Mouse (Mus musculus) heart, postnatal 10 days (tissue): ENCODE data around the gene Nudt9. TPM values are rescaled to one million over a fixed set of nuclear protein-coding genes. Genes with fewer than 3 reads are reported as not detected.

Source experiments
- DNase-seq, 2 experiments: peaks; one replicate each; pipeline ENCODE4 v3.0.0; 2021
- intact Hi-C: fragments of 180-260 bp; cut with DNase I; formaldehyde crosslinking; loops from one replicate; pipeline ENCODE4 v1.15.1; 2025
- total RNA-seq, 2 experiments: library from RNA; stranded (reverse); gene quantifications; 2 replicates each; pipeline ENCODE4 v1.2.3; 2021

Nudt9 gene
- total RNA-seq, 2 experiments from 2014 or later = 45.8 to 46.6 TPM

DNA sequence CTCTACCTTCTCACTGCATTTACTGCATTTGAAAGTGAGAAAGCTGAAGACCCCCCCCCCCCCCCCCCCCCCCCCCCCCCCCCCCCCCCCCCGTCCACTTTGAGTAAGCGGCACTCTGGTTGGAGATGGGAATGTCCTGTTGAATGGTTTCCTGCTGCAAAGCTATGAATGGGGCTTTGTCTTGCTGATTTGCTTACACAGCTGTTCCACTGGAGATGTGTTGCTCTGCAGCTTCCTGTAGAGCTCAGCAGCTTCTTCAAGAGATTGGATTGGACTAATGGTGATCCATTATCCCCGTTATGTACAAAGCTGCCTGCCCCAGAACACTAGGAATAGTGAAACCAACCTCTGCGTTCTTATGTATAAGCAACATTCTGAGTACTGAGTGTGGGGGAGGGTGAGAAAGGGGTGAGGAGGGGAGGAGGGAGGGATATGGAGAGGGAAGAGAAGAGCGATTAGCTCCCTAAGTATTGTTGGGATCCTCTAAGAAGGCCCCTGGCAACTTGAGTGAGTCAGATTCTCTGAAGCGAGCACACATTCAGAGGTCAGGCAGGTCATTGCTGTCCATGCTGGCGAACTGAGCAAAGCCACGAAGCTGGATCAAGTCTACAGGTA is 26.3 kb downstream of the Nudt9 start:
- intact Hi-C loops = no loop called here
- DNase-seq = peak; percentile 33 to 43

DNA sequence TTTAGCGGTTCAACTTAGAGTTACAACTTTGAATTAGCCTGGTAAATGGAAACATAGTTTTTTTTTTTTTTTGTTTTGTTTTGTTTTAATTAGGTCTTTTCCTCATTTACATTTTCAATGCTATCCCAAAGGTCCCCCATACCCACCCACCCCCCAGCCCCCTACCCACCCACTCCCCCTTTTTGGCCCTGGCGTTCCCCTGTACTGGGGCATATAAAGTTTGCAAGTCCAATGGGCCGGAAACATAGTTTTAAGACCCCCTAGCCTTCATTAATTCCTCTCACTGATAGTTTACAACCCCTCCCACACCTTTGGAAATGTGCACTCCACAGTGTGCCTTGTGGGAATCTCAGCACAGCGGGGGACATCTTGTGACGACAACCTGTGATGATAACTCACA is 27.5 kb downstream of the Nudt9 start:
- intact Hi-C loops = loop anchor here (2.0 kb wide), 2 partner anchors 75 to 259 kb away; no protein-coding TSS in a partner anchor
- DNase-seq = no peak

DNA sequence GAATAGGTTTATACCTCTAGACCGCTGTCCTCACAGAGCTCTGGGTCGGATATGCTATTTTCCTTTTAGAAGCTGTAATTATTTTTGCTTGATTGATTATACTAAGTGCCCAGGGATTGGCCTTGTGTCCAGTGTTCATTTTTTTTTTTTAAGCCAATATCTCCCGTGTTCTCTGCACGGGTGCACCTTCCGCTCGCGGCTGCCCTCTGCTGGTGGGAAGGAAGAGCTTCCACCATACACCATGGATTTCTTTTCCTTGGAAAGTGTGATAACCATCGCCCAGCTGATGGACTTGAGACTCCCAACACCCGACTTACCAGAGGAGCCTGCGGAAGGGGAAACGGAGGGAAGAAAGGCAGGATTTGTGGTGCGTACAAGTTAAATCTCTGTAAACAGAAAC is 28.3 kb downstream of the Nudt9 start:
- intact Hi-C loops = loop anchor here (2.0 kb wide), 2 partner anchors 76 to 258 kb away; no protein-coding TSS in a partner anchor

DNA sequence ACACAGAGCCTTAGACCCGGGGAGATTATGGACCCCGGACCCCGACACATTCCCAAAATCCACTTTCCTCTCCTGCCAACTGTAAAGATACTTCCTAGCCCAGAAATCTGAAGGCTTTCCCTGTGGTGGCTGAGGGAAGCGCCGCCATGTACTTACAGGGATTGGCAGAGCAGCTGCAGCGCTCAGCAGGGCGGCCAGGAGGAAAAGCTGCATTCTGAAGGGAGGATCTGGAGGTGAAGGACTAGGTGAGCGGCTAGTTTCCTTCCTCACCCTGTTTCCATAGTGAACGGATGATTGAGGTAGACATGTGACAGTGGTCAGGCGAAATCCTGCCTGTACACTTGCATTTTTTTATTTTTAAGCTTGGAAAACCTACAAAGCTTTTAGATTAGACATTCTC is 30.3 kb downstream of the Nudt9 start:
- DNase-seq = no peak
- intact Hi-C loops = loop anchor here (5.0 kb wide), 1 partner anchor 141 kb away; no protein-coding TSS in a partner anchor

More for the DNA sequence above, 28.3 kb downstream of the Nudt9 start:
- peak; percentile 55 to 79 for DNase-seq

DNA sequence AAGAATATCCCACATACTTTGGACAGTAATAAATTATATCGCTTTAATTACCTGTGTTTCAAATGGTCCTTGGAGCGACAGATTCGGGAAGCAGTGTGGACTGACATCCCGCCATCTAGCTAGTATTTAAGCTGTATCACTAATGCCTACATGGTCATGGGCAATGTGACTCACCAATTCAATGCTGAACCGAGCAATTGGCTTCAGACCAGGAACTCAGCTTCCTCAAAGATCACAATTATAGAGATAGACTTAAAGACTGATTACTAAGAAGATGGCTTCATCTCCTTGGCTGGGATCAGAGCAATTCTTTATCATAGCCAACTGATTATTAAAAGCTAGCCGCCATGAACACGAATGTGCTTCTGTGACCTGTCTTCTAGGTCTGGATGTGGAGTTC is 31.4 kb downstream of the Nudt9 start, which contains the start of gene Gm17660:
TSS of gene Gm17660 (minus strand) at position 101 of the 400 bp plus-strand sequence.
- intact Hi-C loops = loop anchor here (5.0 kb wide), 1 partner anchor 140 kb away; no protein-coding TSS in a partner anchor
- DNase-seq = no peak

DNA sequence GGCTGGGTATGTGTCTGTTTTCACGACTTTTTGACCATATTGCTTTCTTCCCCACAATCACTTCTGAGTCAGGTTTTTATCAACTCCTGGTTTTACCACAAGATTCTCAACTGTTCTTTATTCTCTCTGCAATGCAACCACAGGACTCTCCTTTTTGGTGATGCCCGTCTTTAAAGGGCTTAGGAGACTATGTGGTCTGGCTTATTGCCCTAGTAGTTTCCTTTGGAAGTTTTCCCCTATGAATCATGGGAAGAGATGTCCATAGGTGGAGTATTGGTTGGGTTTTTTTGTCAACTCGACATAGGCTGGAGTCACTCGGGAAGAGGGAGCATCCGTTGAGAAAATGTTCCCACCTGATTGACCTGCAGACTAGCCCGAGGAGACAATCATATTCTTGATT is 34.6 kb downstream of the Nudt9 start:
- DNase-seq = no peak
- intact Hi-C loops = no loop called here

DNA sequence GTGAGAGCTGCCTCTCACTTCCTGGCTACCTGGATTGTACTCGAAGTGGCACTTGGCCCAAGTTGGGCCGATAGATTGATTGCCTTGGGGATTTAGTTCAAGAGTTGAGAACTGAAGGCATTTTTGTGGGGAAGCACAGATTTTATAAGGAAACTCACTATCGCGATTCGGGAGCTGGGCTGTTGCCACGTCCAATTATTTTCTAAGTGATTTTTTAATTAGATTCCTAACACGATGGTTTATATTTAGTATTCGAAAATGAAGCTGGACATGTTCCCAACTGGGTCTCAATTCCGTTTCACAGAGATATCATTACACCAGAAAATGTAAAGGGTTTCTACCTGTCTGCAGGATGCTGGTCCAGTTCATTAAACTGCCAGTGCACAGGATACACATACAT is 39.3 kb downstream of the Nudt9 start:
- intact Hi-C loops = no loop called here
- DNase-seq = no peak

DNA sequence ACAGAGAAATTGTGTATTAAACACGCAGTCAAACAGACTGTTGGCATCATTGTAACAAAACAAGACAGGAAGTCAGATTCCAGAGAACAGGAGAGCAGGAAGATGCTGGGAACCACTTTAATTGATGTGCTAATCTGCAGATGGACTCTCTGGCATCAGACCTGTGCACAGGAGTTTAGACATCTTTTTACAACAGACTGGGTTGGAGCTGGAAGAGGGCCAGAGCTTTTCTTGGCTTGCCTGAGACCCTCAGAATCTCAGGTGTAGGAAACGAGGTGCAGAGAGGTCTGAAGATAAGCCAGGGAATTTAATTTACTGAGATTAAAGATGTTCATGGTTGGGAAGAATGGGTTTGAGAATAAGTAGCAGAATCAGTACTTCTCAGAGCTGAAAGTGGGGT is 43.6 kb downstream of the Nudt9 start:
- DNase-seq = no peak
- intact Hi-C loops = no loop called here

DNA sequence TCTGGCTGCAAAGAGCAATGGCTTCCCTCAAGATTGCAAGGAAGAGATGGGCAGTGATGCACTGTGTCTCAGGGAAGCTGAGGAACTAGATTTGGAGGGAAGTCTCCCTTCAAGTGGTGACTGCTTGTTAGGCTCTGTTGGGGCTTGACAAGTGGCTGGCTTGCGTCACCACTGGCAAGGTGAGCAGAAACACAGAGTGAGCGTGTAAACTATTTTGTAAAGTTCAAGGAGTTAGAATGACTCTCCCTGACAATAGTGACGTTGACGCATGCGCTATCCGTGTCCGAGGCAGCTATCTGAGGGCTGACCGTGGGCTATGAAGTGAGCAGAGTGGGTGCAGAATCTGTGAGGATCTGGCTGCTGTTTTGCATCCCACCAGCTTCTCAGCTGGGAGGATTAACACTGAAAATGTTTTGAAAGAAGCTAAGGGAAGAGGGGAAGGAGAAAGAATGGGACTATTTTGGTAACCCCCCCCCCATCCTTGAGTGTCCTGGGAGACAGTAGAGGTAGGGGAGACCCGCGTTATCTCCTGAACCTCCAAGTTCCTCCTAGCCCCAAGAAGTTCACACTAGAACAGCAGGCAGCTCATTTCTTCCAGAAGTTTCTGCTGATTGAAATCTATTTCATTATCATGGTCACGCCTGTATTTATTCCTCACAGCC is 49.4 kb downstream of the Nudt9 start:
- intact Hi-C loops = loop anchor here (2.0 kb wide), 1 partner anchor 15 kb away; no protein-coding TSS in a partner anchor
- no peak for DNase-seq

DNA sequence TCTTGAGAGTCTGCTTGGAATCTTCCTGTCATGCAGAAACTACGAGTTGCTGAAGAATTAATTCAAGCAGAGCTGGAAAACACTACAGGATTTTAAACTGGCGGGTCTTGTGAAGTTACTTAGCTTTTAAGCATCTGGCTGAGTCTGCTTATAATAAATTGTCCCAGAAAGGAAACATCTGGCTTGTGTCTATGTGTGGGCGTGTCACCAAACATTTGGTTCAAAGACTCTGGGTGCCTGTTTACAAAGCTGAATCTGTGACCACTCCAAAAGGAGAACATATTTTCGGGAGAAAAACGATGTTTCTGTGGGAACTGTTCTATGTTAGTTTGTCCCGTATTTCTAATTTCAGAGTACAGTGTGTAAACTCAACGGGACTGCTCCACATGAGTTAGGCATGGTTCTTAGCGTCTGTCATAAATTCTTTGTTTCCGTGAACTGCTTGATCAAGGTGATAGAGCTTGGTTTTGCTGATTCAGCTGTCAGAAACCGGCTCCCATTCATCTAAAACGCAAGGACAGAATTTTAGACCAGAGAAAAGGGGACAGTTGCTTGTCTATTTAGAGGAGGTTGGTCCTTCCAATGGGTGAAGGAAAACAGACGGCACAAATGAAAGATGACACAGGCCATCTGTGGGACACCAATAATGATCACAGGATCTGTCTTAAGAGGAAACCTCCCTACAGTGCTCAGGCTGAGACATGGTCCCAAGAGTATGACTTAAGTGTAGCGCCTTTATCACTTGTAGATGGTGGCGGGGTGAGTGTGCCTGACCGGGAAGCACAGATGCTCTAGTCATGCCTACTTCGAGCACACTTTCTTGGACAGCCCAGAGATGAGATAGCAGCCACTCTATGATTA is 50.2 kb downstream of the Nudt9 start:
- peak; percentile 68 to 69 for DNase-seq
- intact Hi-C loops = loop anchor here (2.0 kb wide), 1 partner anchor 14 kb away; no protein-coding TSS in a partner anchor

DNA sequence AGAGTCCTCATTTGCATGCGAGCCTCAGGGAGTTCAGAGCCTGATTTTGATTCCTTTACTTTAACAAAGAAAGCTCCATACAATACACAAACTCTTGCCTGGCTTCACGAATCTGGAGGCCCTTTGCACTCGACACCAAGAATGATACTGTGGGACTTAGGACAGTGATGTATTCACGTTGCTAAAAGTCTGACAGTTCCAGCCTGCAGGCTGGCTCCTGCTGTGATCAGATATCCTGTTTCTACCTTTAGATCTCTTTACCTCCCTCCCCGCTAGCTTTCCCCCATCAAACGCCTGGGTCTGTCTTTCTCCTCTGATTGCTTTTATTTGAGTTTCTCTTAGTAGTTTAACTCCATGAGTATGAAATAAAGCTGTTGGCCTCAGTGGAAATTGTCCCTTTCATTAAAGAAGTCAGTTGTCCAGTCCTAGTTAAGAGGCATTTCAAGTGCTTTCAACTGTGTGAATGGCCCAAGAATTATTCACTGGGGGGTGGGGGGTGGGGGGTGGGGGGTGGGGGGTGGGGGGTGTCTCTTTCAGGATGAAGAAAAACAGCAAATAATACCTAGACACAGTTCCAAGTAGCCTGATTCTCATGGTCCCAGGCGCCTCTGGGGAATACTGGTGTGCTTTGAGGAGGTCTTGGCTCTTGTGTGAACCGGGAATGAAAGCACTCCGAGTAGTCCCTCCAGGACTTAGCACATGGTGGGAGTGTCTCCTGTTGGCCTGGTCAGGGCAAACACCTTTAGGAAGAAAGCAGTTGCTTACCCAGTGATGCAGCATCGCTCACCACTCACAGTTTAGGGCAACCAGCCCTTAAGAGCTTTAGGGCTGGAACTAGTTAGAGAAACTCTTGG is 55.8 kb downstream of the Nudt9 start:
- DNase-seq = no peak

DNA sequence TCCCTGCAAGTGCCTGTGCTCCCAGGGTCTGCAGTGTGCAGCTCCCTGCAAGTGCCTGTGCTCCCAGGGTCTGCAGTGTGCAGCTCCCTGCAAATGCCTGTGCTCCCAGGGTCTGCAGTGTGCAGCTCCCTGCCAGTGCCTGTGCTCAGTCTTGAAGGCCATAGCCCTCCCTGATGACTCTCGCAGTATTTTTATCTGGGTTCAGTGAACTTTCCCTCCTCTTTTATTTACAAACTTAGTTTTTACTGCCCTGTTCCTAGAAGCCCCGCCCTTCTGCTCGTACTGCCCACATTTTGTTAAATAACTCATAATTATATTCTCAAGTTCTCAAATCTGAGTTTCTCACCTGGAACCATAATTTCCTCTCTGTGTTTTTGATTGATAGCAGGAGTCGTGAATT is 57.1 kb downstream of the Nudt9 start:
- no peak for DNase-seq
- intact Hi-C loops = no loop called here

More for the DNA sequence above, 55.8 kb downstream of the Nudt9 start:
- intact Hi-C loops = no loop called here

DNA sequence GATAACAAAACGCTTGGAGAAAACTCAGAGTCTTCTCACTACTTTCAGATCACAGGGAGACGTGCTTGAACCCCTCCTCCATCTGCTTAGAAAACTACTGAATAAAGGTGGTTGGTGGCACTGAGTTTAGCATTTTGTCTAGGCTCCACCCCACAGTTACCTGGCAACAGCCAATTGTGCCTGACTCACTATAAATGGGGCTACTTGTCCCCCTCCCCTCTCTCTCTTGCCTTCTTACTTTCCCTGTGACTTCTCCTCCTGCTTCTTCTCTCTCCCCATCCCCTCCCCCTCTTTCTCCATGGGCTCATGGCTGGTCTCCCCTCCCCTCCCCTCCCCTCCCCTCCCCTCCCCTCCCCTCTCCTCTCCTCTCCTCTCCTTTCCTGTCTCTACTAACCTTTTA is 58.0 kb downstream of the Nudt9 start:
- intact Hi-C loops = no loop called here
- DNase-seq = no peak

DNA sequence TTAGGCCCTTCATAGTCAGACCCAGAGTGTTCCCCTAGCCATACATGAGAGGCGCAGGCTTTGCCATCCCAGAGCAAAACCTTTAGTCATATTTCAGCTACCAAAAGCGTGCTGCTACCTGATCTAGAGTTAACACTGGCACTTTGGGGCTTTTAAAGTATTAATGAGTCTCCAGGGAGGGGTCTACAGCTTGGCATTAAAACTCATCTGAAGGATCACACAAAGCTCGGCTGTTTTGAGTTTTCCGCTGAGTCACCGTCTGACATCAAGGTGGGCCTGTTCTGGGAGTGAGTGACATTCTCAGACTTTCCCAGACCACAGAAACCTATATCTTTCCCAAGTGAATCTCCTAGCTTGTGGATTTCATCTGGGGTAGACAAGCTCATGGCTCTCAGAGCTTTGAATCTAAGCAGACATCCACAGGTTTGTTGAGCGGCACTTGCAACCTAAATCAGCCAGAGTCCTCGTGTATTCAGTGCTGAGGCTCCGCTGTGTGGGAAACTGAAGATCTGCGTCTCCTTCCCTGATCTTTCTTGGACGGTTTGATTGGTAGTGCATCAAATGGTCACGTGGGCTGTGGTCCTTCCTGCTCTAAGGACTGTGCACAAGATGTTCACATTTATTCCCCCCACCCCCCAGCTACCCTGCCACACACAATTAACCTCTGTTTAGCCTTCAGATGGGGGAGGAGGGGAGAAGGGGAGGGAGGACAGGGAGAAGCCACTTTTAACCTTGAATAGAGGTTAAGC is 62.2 kb downstream of the Nudt9 start:
- DNase-seq = no peak
- intact Hi-C loops = no loop called here

DNA sequence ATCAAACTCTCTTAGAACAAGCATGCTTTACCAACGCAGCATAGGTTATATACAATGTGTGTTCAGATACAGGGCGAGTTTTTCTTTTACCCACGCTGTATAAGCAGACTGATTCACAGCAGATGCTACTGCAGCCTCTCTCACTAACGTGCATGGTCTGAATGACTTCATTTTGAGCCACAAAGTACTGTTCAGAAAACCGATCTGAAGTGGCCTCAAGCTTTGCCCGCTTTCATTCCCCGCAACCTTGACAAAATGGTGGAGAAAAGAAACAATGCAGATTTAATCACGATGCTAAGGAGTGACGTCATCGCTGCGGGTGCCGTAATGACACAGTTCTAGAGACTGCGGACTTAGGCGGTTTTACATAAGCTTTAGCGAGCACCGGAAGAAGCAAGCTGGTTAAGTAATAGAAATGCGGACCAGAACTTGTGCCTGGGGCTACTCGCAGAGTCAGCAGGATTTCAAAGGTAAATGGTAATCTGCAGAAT is 62.8 kb downstream of the Nudt9 start:
- DNase-seq = no peak
- intact Hi-C loops = no loop called here

DNA sequence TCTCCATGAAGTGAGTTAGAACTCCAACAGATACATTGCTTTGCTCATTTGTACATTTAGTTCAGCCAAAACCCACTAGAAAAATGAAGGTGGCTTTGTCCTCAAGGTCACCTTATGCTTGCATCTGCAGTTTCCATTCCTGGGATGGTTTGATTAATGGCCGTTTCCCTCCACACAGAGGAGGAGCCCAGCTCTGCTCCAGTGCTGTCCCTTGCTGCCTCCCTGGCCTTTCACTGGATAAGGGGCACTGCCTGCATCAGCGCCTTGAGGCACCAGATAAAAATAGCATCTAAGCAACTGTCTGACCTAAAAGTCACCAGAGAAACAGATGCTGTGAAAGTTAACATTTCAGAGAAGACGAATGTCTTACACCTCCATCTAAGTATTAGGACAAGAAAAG is 63.4 kb downstream of the Nudt9 start:
- intact Hi-C loops = no loop called here
- no peak for DNase-seq

DNA sequence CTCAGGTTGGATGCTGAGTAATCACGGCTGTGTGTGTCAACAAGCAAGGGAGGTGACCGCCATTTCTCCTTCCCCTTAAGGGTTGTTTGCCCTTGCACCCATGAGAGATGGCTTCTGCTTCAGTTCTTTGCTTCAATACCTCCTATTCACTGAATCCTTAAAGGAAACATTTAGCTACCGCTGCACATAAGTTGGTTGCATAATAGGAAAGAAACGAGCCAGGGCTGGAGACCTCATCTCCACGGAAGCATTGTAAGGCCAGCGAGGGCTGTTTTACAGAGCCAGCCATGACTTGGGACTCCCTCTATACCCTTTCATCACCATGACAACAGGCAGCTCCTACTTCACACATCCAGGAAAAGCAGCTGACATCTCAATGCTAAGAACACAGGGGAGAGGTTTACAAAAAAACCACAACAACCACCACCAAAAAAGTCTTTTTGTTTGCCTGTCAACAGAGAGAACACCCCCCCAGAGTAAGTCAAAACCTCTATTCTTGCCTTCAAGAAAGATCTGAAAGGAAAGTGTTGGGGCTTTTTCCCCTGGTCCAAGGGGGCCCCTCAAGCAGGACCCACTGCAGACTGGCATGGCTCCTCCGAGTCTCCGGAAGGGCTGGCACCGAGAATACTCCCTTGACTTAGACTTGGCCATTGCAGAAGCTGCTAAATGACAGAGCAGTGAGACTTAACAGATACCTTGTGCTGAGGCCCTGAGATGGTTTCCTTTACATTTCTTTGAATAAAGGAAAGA is 64.2 kb downstream of the Nudt9 start:
- DNase-seq = no peak
- intact Hi-C loops = loop anchor here (2.0 kb wide), 1 partner anchor 14 kb away; no protein-coding TSS in a partner anchor

DNA sequence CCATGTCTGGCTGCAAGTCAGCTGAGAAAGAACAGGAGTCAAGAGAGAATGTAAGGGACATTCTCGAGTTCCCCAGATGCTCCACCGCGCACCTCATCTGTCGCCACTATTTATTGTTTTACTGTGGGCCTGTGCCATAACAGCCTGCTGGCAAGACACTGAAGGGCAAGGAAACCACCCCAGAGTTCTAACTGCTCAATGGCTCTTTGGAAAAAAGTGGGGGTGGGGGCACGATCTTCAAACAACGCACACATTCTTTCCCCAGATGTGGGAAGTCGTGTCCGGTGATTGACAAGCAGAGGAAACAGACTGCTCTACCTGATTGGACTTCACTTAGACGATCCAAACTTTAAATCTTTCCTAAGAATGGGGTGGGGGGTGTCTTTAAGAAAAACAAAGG is 65.9 kb downstream of the Nudt9 start:
- intact Hi-C loops = no loop called here
- peak in 1 of 2 experiments; percentile 61 for DNase-seq

DNA sequence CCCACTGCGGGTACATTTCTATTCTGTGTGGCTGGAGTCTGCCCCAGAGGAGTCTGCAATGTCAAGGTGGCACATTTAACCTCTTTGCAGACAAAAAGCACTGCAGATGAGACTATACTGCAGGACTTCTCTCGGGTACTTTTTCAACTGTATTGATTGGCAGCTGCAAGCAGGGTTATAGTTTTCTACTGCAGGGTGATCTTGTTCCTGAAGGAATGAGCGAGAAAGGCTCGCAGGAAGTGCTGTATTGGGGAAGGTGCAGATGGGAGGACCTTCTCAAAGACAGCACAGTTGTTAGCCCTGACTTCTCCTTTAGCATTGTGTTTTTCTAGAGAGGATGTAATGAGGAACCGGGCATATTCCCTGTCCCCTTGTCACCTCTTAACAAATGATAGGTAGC is 66.4 kb downstream of the Nudt9 start:
- intact Hi-C loops = no loop called here
- DNase-seq = no peak
